Mouse (Mus musculus): ENCODE data around the gene Tatdn2. TPM values are rescaled to one million over a fixed set of nuclear protein-coding genes. Genes with fewer than 3 reads are reported as not detected.
"Not testable (repeated sequence)": the region's sequence is repeated elsewhere in the genome, so short reads cannot be mapped to it uniquely, and the experiment has no call there.

Tatdn2 gene
- polyA plus RNA-seq, 1 experiment from 2014 or later, result 2.4 TPM

DNA sequence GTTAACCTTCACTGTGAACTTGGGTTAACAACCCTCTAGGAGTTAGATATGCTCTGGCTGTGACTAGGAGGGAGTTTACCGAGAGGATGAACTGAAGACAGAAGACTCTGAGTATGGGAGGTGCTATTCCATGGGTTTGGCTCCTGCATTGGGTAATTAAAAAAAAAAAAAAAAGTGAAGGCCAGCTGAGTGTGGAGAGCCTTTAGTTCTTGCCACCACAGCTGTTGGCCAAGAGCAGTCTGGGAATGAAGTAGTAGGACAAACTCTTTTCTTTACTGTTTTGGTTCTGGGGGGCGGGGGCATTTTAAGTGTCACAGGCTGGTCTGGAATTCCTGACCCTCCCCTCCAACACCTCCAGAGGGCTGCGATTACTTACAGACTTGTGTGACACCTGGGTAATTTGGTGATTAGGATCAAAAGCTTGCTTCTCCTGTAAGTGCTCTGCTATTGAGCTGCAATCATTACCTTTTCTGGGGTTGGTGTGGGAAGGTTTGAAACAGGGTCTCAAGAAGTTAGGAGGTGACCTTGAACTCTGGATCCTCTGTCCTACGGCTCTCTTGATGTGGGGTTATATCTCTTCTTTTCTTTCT is 989 bp upstream of the Tatdn2 start:
- Histone ChIP-seq H3K4me1 (replicated peaks; ENCODE audit: control insufficient read depth, insufficient read depth, low read length) (peaks cover 18% of the 10 kb centered on the region), H3K27ac (peak overlapping the region; percentile 88), H3K4me3 (replicated peaks; ENCODE audit: low read length) (peak overlapping the region; percentile 95), H3K9ac (peak overlapping the region; percentile 43; the same call in 1 of the 2 replicates), H3K4me2 (replicated peaks) (peak overlapping the region; percentile 92), H3K27me3 (ENCODE audit: control insufficient read depth, insufficient read depth, low read length) (no peaks in the 10 kb centered on the region), H3K36me3 (replicated peaks; ENCODE audit: control insufficient read depth, insufficient read depth) (no peaks in the 10 kb centered on the region; the same call in 1 of the 2 replicates), H3K9me3 (ENCODE audit: control insufficient read depth, low read length) (no peaks in the 10 kb centered on the region)
- no peak for ATAC-seq (ENCODE audit: low FRiP score)
- WGBS, result 88% methylated on average over 4 of the region's 4 CpGs
- no peak for DNase-seq (ENCODE audit: low spot score)

GRCm38 (mm10) chr6:113697222-113698205 is 664 bp downstream of the Tatdn2 start:
- DNase-seq (ENCODE audit: low spot score) (no peak), ATAC-seq (ENCODE audit: low FRiP score) (peak; percentile 72)
- WGBS, result under 1% methylated on average over 93 of the region's 113 CpGs
- H3K4me1 ChIP-seq (replicated peaks; ENCODE audit: control insufficient read depth, insufficient read depth, low read length), result peaks cover 17% of the 10 kb centered on the region
- no peaks in the 10 kb centered on the region for H3K9me3 ChIP-seq (ENCODE audit: control insufficient read depth, low read length)
- H3K27ac ChIP-seq, result peak overlapping the region; percentile 88
- H3K9ac ChIP-seq, result peak overlapping the region; percentile 83
- H3K27me3 ChIP-seq (ENCODE audit: control insufficient read depth, insufficient read depth, low read length), result no peaks in the 10 kb centered on the region
- peak overlapping the region; percentile 95 for H3K4me3 ChIP-seq (replicated peaks; ENCODE audit: low read length)
- H3K4me2 ChIP-seq (replicated peaks), result peak overlapping the region; percentile 92
- H3K36me3 ChIP-seq (replicated peaks; ENCODE audit: control insufficient read depth, insufficient read depth), result peaks cover 15% of the 10 kb centered on the region

- H3K9me3 ChIP-seq (ENCODE audit: control insufficient read depth, low read length), result no peaks in the 10 kb centered on the region
- no peak overlapping the region for H3K4me2 ChIP-seq (replicated peaks)
- peaks cover 97% of the 10 kb centered on the region for H3K36me3 ChIP-seq (replicated peaks; ENCODE audit: control insufficient read depth, insufficient read depth)
- ATAC-seq (ENCODE audit: low FRiP score) (no peak), DNase-seq (ENCODE audit: low spot score) (no peak)
- no peak overlapping the region for H3K9ac ChIP-seq
- no peak overlapping the region for H3K27ac ChIP-seq
- no peaks in the 10 kb centered on the region for H3K27me3 ChIP-seq (ENCODE audit: control insufficient read depth, insufficient read depth, low read length)
- H3K4me3 ChIP-seq (replicated peaks; ENCODE audit: low read length), result no peak overlapping the region
- no peaks in the 10 kb centered on the region for H3K4me1 ChIP-seq (replicated peaks; ENCODE audit: control insufficient read depth, insufficient read depth, low read length)
- WGBS, result 91% methylated on average over 3 of the region's 3 CpGs
Observed at GRCm38 (mm10) chr6:113712718-113713117, 15.9 kb downstream of the Tatdn2 start.

- not testable (repeated sequence) for DNase-seq (ENCODE audit: low spot score); H3K4me2 ChIP-seq (replicated peaks); ATAC-seq (ENCODE audit: low FRiP score); H3K27me3 ChIP-seq (ENCODE audit: control insufficient read depth, insufficient read depth, low read length); H3K27ac ChIP-seq; H3K9me3 ChIP-seq (ENCODE audit: control insufficient read depth, low read length); H3K4me3 ChIP-seq (replicated peaks; ENCODE audit: low read length); H3K4me1 ChIP-seq (replicated peaks; ENCODE audit: control insufficient read depth, insufficient read depth, low read length); H3K9ac ChIP-seq
- WGBS, result 97% methylated on average over 4 of the region's 5 CpGs
- peaks cover 96% of the 10 kb centered on the region for H3K36me3 ChIP-seq (replicated peaks; ENCODE audit: control insufficient read depth, insufficient read depth)
Observed at GRCm38 (mm10) chr6:113713389-113713788, 16.5 kb downstream of the Tatdn2 start.

GRCm38 (mm10) chr6:113714276-113714675 is 17.4 kb downstream of the Tatdn2 start:
- no peak overlapping the region for H3K9ac ChIP-seq
- H3K36me3 ChIP-seq (replicated peaks; ENCODE audit: control insufficient read depth, insufficient read depth), result peaks cover 96% of the 10 kb centered on the region
- H3K4me3 ChIP-seq (replicated peaks; ENCODE audit: low read length), result no peak overlapping the region
- DNase-seq (ENCODE audit: low spot score), result no peak
- H3K27ac ChIP-seq, result no peak overlapping the region
- H3K9me3 ChIP-seq (ENCODE audit: control insufficient read depth, low read length), result no peaks in the 10 kb centered on the region
- H3K4me2 ChIP-seq (replicated peaks), result no peak overlapping the region
- H3K4me1 ChIP-seq (replicated peaks; ENCODE audit: control insufficient read depth, insufficient read depth, low read length), result no peaks in the 10 kb centered on the region
- 90% methylated on average over 2 of the region's 2 CpGs for WGBS
- H3K27me3 ChIP-seq (ENCODE audit: control insufficient read depth, insufficient read depth, low read length), result no peaks in the 10 kb centered on the region
- no peak for ATAC-seq (ENCODE audit: low FRiP score)

DNA sequence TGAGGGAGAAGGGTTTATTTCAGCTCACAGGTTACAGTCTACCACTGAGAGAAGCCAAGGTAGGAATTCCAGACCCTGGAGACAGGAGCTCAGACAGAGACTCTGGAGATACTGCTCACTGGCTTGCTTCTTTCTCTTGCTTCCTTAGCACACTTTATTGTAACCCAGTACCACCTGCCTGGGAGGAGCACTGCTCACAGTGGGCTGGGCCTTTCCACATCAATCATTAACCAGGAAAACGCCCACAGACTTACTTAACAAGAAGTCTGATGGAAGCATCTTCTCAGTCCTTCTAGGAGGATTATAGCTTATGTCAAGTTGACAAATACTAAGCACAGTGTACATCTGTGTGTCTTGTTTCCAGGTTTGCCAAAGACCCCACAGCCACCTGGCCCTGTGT is 17.9 kb downstream of the Tatdn2 start:
- ATAC-seq (ENCODE audit: low FRiP score), result no peak
- H3K4me3 ChIP-seq (replicated peaks; ENCODE audit: low read length), result no peak overlapping the region
- H3K36me3 ChIP-seq (replicated peaks; ENCODE audit: control insufficient read depth, insufficient read depth), result peaks cover 96% of the 10 kb centered on the region
- no peak overlapping the region for H3K4me2 ChIP-seq (replicated peaks)
- no peaks in the 10 kb centered on the region for H3K9me3 ChIP-seq (ENCODE audit: control insufficient read depth, low read length)
- H3K9ac ChIP-seq, result no peak overlapping the region
- DNase-seq (ENCODE audit: low spot score), result no peak
- 72% methylated on average over 1 of the region's 1 CpGs for WGBS
- no peak overlapping the region for H3K27ac ChIP-seq
- no peaks in the 10 kb centered on the region for H3K27me3 ChIP-seq (ENCODE audit: control insufficient read depth, insufficient read depth, low read length)
- no peaks in the 10 kb centered on the region for H3K4me1 ChIP-seq (replicated peaks; ENCODE audit: control insufficient read depth, insufficient read depth, low read length)

DNA sequence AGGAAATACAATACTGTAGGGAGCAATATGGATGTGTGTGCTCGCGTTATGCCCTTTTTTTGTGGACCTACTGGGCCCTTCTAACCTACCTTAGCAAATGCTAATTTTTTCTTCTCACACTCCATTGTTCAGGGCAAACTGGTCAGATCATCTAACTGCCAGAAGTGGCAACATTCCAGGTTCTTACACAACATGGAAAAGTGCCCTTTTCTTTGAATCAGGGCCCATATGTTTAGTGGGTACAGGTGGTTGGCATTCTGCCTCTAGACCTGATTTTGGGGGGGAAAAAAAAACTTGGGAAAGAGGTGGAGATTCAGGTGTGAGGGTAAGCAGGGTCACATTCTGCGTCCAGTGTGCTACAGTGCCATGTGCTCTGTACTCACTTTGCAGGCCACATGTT is 20.7 kb downstream of the Tatdn2 start:
- H3K4me3 ChIP-seq (replicated peaks; ENCODE audit: low read length), result no peak overlapping the region
- no peak overlapping the region for H3K9ac ChIP-seq
- H3K27me3 ChIP-seq (ENCODE audit: control insufficient read depth, insufficient read depth, low read length), result no peaks in the 10 kb centered on the region
- no peaks in the 10 kb centered on the region for H3K9me3 ChIP-seq (ENCODE audit: control insufficient read depth, low read length)
- DNase-seq (ENCODE audit: low spot score), result no peak
- no peak overlapping the region for H3K27ac ChIP-seq
- H3K4me1 ChIP-seq (replicated peaks; ENCODE audit: control insufficient read depth, insufficient read depth, low read length), result no peaks in the 10 kb centered on the region
- H3K36me3 ChIP-seq (replicated peaks; ENCODE audit: control insufficient read depth, insufficient read depth), result peaks cover 86% of the 10 kb centered on the region
- 97% methylated on average over 3 of the region's 3 CpGs for WGBS
- H3K4me2 ChIP-seq (replicated peaks), result no peak overlapping the region
- no peak for ATAC-seq (ENCODE audit: low FRiP score)

DNA sequence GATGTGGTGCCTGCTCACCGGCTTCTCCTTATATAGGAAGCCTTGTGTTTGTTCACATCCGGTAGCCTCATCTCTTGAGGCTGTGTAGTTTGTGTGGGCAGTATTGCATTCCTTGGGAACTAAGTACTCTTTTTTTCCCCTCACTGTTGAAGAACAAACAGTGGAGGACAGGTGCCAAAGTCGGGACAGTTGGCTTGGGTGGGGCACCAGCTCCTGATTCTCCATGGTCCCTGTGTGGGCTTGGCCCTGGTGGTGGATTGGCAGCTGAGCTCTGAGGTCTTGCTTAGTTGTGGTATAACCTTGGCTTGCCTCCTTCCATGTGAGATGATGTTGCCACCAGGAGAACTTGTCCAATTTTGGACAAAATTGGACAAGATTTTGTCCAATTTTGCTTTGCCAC is 23.0 kb downstream of the Tatdn2 start, which contains the start of gene Ghrl:
Gene Ghrl, minus strand, starts transcription at position 3 of the 400 bp plus-strand sequence.
- no peak within 1 kb of the TSS for H3K4me3 ChIP-seq (replicated peaks; ENCODE audit: low read length)
- H3K27me3 ChIP-seq (ENCODE audit: control insufficient read depth, insufficient read depth, low read length), result no peaks in the 10 kb centered on the region
- 94% methylated on average over 3 of the region's 3 CpGs for WGBS
- H3K27ac ChIP-seq, result no peak within 1 kb of the TSS
- no peak for DNase-seq (ENCODE audit: low spot score)
- peaks cover 86% of the 10 kb centered on the region for H3K36me3 ChIP-seq (replicated peaks; ENCODE audit: control insufficient read depth, insufficient read depth)
- H3K4me1 ChIP-seq (replicated peaks; ENCODE audit: control insufficient read depth, insufficient read depth, low read length), result no peaks in the 10 kb centered on the region
- H3K9ac ChIP-seq, result no peak within 1 kb of the TSS
- H3K9me3 ChIP-seq (ENCODE audit: control insufficient read depth, low read length), result no peaks in the 10 kb centered on the region
- no peak for ATAC-seq (ENCODE audit: low FRiP score)
- H3K4me2 ChIP-seq (replicated peaks), result no peak within 1 kb of the TSS

DNA sequence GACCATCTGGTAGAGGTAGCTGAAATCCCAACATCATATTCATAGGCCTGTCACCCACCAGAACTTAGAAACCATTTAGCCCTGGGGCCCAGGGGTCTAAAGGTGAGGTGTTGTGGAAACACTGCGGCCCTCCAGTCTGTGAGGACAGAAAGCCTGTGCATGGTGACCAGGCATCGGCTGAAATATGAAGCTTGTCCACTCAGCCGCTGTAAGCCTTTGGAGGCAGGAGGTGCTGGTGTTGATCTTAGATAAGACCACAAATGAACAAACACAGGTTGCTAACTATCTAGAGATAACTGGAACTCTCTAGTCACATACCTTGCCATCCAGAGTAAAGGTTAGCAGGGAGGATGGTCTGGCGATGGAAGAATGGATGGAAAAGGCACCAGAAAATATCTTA is 24.2 kb downstream of the Tatdn2 start:
- Histone ChIP-seq H3K4me1 (replicated peaks; ENCODE audit: control insufficient read depth, insufficient read depth, low read length) (no peaks in the 10 kb centered on the region), H3K27ac (no peak overlapping the region), H3K36me3 (replicated peaks; ENCODE audit: control insufficient read depth, insufficient read depth) (peaks cover 87% of the 10 kb centered on the region), H3K4me2 (replicated peaks) (no peak overlapping the region), H3K9ac (no peak overlapping the region), H3K4me3 (replicated peaks; ENCODE audit: low read length) (no peak overlapping the region), H3K27me3 (ENCODE audit: control insufficient read depth, insufficient read depth, low read length) (no peaks in the 10 kb centered on the region), H3K9me3 (ENCODE audit: control insufficient read depth, low read length) (no peaks in the 10 kb centered on the region)
- 96% methylated on average over 4 of the region's 4 CpGs for WGBS
- DNase-seq (ENCODE audit: low spot score) (no peak), ATAC-seq (ENCODE audit: low FRiP score) (no peak)
